Mouse (Mus musculus): ENCODE measurements around the gene Fancg.

The Fancg gene

DNA sequence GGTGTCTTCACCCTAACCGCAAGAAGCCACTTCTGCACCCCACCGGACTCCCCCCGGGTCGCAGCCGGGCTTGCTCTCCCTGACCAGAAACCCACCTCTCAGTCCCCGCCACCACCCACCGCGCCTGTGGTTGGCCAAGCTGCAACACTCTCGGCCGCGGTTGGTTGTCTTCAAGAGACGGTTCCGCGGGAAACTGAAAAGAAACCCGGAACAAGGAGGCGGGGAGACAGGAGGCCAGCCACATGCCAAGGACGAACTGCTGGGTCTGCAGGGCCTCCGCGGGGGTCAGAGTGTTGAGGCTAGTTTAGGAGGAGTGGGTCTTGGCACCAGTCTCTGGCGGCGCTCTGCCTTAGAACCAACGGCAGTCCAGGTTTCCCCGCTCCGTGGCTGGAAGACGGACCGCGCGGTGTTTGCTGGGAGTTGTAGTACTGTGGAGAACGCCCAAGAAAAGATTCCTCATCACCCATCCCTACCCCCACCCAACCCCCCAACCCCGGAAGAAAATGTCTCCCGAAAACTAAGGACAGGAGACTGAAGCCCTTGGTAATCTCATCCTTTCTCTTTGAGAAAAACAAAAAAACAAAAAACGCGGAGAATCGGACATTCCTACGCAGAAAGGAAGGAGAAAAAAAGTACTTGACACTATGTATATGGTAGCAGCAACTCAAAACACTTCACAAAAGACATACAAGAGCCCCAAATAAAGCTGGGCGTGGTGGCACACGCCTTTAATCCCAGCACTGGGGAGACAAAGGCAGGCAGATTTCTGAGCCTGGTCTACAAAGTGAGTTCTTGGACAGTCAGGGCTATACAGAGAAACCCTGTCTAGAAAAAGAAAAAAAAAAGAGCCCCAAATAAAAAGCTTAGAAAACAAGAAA is at the start of gene Fancg:
TSS of gene Fancg (minus strand) at position 346 of the 878 bp plus-strand sequence.
- in situ Hi-C loops (cut with MboI, MseI), result loop anchor here (25.0 kb wide), 1 partner anchor 1723 kb away; the partner anchor contains the start of gene Ubap2

- in situ Hi-C loops (cut with MboI, MseI), result no loop called here
Observed at GRCm38 (mm10) chr4:43059697-43060096, 49.4 kb upstream of the Fancg start.

GRCm38 (mm10) chr4:43058753-43059654 is 48.7 kb upstream of the Fancg start, which contains the start of gene Unc13b:
Unc13b (plus strand) TSS chr4:43058953.
- in situ Hi-C loops (cut with MboI, MseI), result no loop called here

DNA sequence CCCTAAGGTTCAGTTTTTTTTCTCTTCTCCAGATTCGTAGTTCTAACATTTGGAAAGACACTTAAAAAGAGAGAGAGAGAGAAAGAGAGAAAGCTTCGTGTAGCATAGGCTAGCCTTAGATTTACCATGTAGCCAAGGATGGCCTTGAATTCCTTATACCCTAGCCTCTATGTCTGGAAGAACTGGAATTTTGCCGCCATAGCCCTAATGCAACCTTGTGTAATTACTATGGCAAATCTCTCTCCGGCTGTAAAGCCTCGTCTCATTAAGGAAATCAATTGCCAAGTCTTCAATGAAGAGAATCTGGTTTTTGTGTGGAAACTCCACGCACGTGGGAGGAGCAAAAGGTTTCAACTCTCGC is 48.1 kb upstream of the Fancg start:
- in situ Hi-C loops (cut with MboI, MseI), result no loop called here

DNA sequence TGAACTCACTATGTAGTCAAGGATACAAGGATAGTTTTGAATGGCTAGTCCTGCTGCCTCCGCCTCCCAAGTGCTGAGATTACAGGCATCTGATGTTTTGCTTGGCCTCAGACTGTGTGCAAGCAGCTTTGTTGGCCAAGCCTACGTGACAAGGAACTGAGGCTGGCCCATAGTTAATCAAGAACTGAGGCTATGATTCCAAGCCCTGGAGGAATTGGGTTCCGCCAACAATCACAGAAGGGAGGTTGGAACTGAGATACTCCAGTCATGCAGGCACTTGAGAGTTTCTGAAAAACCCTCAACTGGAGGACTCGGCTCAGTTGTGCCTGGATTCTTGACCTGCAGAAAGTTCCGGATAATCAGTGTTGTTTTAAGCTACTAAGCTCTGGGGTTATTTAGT is 47.3 kb upstream of the Fancg start:
- in situ Hi-C loops (cut with MboI, MseI), result no loop called here

DNA sequence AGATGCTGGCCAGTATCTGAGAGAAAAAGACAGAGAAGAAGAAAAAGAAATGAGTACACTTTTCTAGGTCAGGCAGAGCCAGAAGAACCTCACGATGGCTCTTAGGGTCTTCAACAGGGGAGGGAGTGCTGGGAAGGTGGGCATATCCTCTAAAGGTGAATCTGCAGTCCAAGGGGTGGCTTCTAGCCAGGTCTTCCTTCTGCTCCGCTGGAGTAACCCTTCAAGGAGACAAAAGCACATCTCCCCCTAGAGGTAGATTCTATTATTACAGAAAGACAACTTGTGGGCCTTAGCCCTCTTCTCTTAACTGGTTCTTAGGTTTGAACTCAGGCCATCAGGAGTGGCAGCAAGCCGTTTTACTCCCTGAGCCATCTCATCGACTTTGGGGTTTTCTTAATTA is 42.3 kb upstream of the Fancg start:
- in situ Hi-C loops (cut with MboI, MseI), result no loop called here

- in situ Hi-C loops (cut with MboI, MseI), result loop anchor here (10.0 to 25.0 kb wide), 3 partner anchors 378 to 1485 kb away; partner anchors contain the start of genes Dnaic1, Fam166b, Fam219a and Glipr2
Observed at GRCm38 (mm10) chr4:43047231-43047630, 36.9 kb upstream of the Fancg start.

- in situ Hi-C loops (cut with MboI, MseI), result loop anchor here (10.0 to 25.0 kb wide), 3 partner anchors 378 to 1484 kb away; partner anchors contain the start of genes Dnaic1, Fam166b, Fam219a and Glipr2
Observed at GRCm38 (mm10) chr4:43046607-43047006, 36.3 kb upstream of the Fancg start.

GRCm38 (mm10) chr4:43045659-43046302 is 35.5 kb upstream of the Fancg start, which contains the start of gene Fam214b:
Fam214b (minus strand) TSS chr4:43046220.
- in situ Hi-C loops (cut with MboI, MseI), result loop anchor here (10.0 to 25.0 kb wide), 3 partner anchors 379 to 1483 kb away; partner anchors contain the start of genes Dnaic1, Fam166b, Fam219a and Glipr2

DNA sequence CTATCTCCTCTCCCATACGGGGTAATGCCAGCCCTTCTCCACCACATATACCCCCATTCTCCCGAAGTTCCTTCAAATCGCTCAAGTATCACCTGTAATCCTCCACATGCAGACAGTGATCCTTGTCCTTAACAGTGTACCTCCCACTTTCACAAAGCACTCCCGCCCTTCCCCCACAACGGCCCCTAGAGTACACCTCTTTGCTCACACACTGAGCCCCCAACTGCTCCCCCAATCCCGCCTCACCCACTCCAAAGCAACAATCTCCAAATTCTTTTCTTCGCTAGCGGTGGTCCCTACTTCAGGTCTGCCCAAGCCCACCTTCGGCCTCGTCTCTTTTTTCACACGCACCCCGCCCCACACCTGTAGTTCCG is 35.0 kb upstream of the Fancg start:
- in situ Hi-C loops (cut with MboI, MseI), result loop anchor here (10.0 to 25.0 kb wide), 3 partner anchors 380 to 1483 kb away; partner anchors contain the start of genes Dnaic1, Fam166b, Fam219a and Glipr2

GRCm38 (mm10) chr4:43044673-43045072 is 34.4 kb upstream of the Fancg start:
- in situ Hi-C loops (cut with MboI, MseI), result loop anchor here (10.0 to 25.0 kb wide), 3 partner anchors 380 to 1482 kb away; partner anchors contain the start of genes Dnaic1, Fam166b, Fam219a and Glipr2

DNA sequence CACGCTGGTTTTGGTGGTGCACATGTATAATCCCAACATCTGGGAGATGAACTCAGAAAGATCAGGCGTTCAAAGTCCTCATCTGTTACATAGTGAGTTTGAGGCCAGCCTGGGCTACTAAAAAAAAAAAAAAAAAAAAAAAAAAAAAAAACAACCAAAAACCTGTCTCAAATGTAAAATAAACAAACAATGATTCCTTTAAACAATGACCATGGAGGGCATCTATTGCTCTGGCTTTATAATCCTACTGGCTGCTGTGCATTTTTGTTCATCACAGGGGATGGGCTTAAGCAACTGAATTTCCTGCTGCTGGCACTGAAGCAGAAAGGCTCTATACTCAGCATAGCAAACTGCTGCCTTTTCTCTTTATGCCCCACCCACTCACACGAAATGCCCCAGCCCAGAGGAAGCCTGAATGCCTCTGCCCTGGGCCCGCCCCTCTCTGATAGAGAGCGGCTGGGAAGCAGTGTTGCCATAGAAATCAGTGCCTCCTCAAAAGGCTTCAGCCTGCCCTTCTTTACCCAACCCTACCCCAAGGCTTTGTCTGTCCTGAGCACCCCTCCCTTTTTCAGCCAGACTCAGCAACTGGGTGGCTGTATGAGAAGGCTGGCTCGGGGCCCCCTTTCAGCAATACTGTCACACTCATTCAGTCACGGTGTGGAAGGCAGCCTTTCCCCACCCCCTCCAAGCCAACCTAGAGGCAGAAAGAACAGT is 33.5 kb upstream of the Fancg start:
- in situ Hi-C loops (cut with MboI, MseI), result loop anchor here (10.0 to 25.0 kb wide), 3 partner anchors 381 to 1482 kb away; partner anchors contain the start of genes Dnaic1, Fam166b, Fam219a and Glipr2

DNA sequence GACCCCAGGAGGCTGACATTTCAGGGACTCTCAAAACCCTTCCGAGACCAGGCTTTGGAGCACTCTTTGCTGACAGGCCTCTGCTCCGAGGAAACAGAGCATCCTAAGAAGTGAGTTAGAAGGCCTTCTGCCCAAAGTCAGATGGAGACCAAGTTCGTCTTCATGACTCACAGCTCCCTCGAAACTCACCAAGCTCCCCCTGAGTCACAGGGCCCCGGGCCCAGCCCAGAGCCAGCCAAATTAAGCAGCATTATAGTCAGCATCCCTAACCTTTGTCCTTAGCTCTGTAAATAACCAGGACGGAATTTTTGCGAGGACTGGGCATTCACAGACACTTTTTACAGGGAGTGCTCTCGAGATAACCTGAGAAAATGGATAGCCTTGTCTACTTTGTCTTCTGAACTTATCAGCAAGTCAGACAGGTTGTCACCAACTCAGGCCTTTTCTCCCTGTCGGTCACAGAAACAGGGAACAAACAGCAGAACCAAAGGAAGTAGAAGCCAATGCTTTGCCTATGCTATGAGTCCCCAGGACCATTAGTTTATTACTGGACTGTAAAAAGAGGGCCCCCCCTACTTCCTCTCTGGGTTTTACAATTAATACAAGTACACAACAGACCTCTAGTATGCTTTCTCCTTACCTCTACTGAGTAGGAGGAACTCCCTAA is 30.7 kb upstream of the Fancg start:
- in situ Hi-C loops (cut with MboI, MseI), result loop anchor here (10.0 to 25.0 kb wide), 3 partner anchors 384 to 1479 kb away; partner anchors contain the start of genes Dnaic1, Fam166b, Fam219a and Glipr2

DNA sequence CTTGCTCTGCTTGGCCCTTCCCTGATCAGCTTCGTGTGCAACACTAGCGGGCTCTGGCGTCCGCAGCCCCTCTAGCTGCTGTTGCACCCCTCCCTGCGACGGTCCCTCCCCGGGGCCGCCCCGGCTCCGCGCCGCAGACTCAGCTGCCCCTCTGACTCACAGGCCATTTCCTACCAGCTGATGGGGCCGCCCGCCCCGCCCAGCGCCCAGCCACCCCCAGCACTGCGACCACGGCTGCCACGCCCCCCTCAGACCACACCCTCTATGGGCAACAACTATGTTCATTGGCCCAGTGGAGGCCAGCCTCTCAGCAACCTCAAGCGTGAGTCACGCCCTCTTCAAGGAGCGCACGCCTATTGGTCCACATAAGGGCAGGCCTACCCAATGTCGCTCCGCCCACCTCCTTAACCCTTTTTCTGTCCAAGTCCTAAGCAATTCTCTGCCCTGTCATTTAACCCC is 29.8 kb upstream of the Fancg start:
- in situ Hi-C loops (cut with MboI, MseI), result loop anchor here (10.0 to 25.0 kb wide), 3 partner anchors 385 to 1478 kb away; partner anchors contain the start of genes Dnaic1, Fam166b, Fam219a and Glipr2

DNA sequence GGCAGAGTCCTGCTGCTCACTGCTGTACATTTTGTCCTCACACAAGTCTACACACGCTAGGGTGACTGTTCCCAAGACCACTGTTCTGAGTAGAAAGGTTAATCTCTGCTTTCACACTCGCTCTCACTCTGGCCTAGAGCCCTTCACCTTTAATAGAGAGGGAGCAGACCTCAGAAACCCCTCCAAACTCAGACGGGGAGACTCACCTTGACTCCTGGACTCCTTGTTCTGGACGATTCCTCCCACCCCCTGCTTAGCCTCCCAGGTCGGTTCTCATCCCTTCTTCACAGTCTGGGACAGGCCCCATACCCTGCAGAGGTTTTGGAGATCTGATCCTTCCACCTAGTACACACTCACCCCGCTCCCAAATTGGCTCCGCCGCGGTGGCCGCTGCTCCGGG is 29.3 kb upstream of the Fancg start:
- in situ Hi-C loops (cut with MboI, MseI), result loop anchor here (10.0 to 25.0 kb wide), 3 partner anchors 385 to 1477 kb away; partner anchors contain the start of genes Dnaic1, Fam166b, Fam219a and Glipr2

GRCm38 (mm10) chr4:43038567-43039495 is 28.5 kb upstream of the Fancg start:
- in situ Hi-C loops (cut with MboI, MseI), result loop anchor here (25.0 kb wide), 2 partner anchors 923 to 1477 kb away; partner anchors contain the start of genes Dnaic1, Fam219a and Glipr2

GRCm38 (mm10) chr4:43037860-43038566 is 27.7 kb upstream of the Fancg start:
- in situ Hi-C loops (cut with MboI, MseI), result loop anchor here (25.0 kb wide), 2 partner anchors 924 to 1476 kb away; partner anchors contain the start of genes Dnaic1, Fam219a and Glipr2

All from regulatory T cell (primary cell).